Mouse (Mus musculus) neural tube, embryonic 13.5 days (tissue): ENCODE data around the gene Prtn3. TPM values are rescaled to one million over a fixed set of nuclear protein-coding genes. Genes with fewer than 3 reads are reported as not detected.

Experiments used
- microRNA-seq: library from miRNA; unstranded; fragments of <30 nt; microRNA quantifications from one replicate; pipeline ENCODE4, GENCODE M21; 2016
- polyA plus RNA-seq: library from polyadenylated mRNA; unstranded; fragments of >200 nt; fragmentation: Nextera tagmentation; extraction: Ambion mirVana; gene quantifications from 2 replicates; pipeline ENCODE4 v1.2.1, GENCODE M21; 2015

The Prtn3 gene
- polyA plus RNA-seq, 1 experiment from 2014 or later: 14.7 TPM

Small RNA genes within 50 kb of the gene (microRNA-seq; reads per million reads assigned to microRNA genes)
- gene Mir6910: not detected

Other genes with a start within 250 kb of the Prtn3 start
- 34.5 and 39.0 TPM in 2 replicates for gene Shc2, start 236.6 kb upstream of the Prtn3 start, polyA plus RNA-seq
- gene Odf3l2, start 228.7 kb upstream of the Prtn3 start, polyA plus RNA-seq: not detected in 2 replicates
- 0.62 and 1.1 TPM in 2 replicates for gene Madcam1, start 209.9 kb upstream of the Prtn3 start, polyA plus RNA-seq
- 82.3 and 90.2 TPM in 2 replicates for gene Tpgs1, start 205.1 kb upstream of the Prtn3 start, polyA plus RNA-seq
- gene Cdc34, start 192.3 kb upstream of the Prtn3 start, polyA plus RNA-seq: 98.3 and 98.7 TPM in 2 replicates
- 0.69 and 1.5 TPM in 2 replicates for gene Gzmm, start 185.5 kb upstream of the Prtn3 start, polyA plus RNA-seq
- 750 and 762 TPM in 2 replicates for gene Bsg, start 170.0 kb upstream of the Prtn3 start, polyA plus RNA-seq
- 0.78 and 0.83 TPM in 2 replicates for gene Hcn2, start 157.8 kb upstream of the Prtn3 start, polyA plus RNA-seq
- 40.7 and 41.2 TPM in 2 replicates for gene Polrmt, start 127.9 kb upstream of the Prtn3 start, polyA plus RNA-seq
- 1.7 and 2.7 TPM in 2 replicates for gene Fgf22, start 119.4 kb upstream of the Prtn3 start, polyA plus RNA-seq
- 96.2 and 98.5 TPM in 2 replicates for gene Rnf126, start 107.5 kb upstream of the Prtn3 start, polyA plus RNA-seq
- 1.9 and 2.8 TPM in 2 replicates for gene Fstl3, start 97.2 kb upstream of the Prtn3 start, polyA plus RNA-seq
- gene Prss57, start 83.5 kb upstream of the Prtn3 start, polyA plus RNA-seq: 0.07 and 0.69 TPM in 2 replicates
- gene Palm, start 80.9 kb upstream of the Prtn3 start, polyA plus RNA-seq: 214 and 231 TPM in 2 replicates
- gene Misp, start 53.5 kb upstream of the Prtn3 start, polyA plus RNA-seq: 2.1 and 2.5 TPM in 2 replicates
- 87.9 and 114 TPM in 2 replicates for gene Ptbp1, start 20.0 kb upstream of the Prtn3 start, polyA plus RNA-seq
- 343 and 361 TPM in 2 replicates for gene Plppr3, start 158 bp downstream of the Prtn3 start, polyA plus RNA-seq
- gene Elane, start 11.8 kb downstream of the Prtn3 start, polyA plus RNA-seq: 0.67 TPM in 1 of 2 replicates, not detected in the other
- gene Cfd, start 16.4 kb downstream of the Prtn3 start, polyA plus RNA-seq: not detected in 2 replicates
- 47.4 and 49.0 TPM in 2 replicates for gene Med16, start 34.4 kb downstream of the Prtn3 start, polyA plus RNA-seq
- gene Gm26602, start 36.4 kb downstream of the Prtn3 start, polyA plus RNA-seq: 40.5 and 48.8 TPM in 2 replicates
- 2.1 and 2.4 TPM in 2 replicates for gene Kiss1r, start 42.5 kb downstream of the Prtn3 start, polyA plus RNA-seq
- gene R3hdm4, start 46.7 kb downstream of the Prtn3 start, polyA plus RNA-seq: 237 and 249 TPM in 2 replicates
- gene Arid3a, start 52.6 kb downstream of the Prtn3 start, polyA plus RNA-seq: 3.4 and 5.4 TPM in 2 replicates
- gene Wdr18, start 85.7 kb downstream of the Prtn3 start, polyA plus RNA-seq: 67.0 and 85.7 TPM in 2 replicates
- 0.58 and 0.61 TPM in 2 replicates for gene Grin3b, start 96.2 kb downstream of the Prtn3 start, polyA plus RNA-seq
- gene Tmem259, start 109.9 kb downstream of the Prtn3 start, polyA plus RNA-seq: 21.0 and 21.4 TPM in 2 replicates
- gene Cnn2, start 114.1 kb downstream of the Prtn3 start, polyA plus RNA-seq: 55.6 and 56.2 TPM in 2 replicates
- 7.7 and 8.1 TPM in 2 replicates for gene Abca7, start 122.0 kb downstream of the Prtn3 start, polyA plus RNA-seq
- 2.4 and 2.9 TPM in 2 replicates for gene Arhgap45, start 142.2 kb downstream of the Prtn3 start, polyA plus RNA-seq
- 141 and 153 TPM in 2 replicates for gene Polr2e, start 165.3 kb downstream of the Prtn3 start, polyA plus RNA-seq
- gene Gpx4, start 172.7 kb downstream of the Prtn3 start, polyA plus RNA-seq: 505 and 556 TPM in 2 replicates
- 12.9 and 13.0 TPM in 2 replicates for gene Sbno2, start 231.1 kb downstream of the Prtn3 start, polyA plus RNA-seq
- 13.3 and 16.8 TPM in 2 replicates for gene Stk11, start 241.3 kb downstream of the Prtn3 start, polyA plus RNA-seq